Mouse (Mus musculus): Measurements from ENCODE around the gene Kcnma1.

The Kcnma1 gene

GRCm38 (mm10) chr14:23874545-23874944 lies 139.7 kb downstream of the Kcnma1 start:
- no peak for DNase-seq (ENCODE audit: extremely low spot score, low read depth, low spot score)

DNA sequence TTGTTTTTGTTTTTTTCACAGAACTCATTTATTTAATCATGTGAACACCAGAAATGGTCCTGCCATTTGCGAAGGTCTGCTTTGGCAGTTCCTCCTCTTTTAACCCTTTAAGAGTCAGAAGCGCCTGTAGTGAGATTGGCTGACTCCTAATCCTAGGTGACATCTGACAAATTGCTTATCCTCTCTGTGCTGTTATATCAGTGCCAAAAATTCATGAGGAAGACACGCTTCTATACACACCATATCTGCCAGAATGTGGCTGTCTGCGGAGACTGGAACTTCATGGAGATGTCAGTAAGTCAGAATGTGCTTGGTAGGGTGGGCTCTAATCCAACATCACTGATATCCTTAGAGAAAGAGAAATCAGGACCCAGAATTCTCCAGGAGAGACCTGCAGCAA lies 157.3 kb downstream of the Kcnma1 start:
- DNase-seq (ENCODE audit: extremely low spot score, low read depth, low spot score) = no peak

DNA sequence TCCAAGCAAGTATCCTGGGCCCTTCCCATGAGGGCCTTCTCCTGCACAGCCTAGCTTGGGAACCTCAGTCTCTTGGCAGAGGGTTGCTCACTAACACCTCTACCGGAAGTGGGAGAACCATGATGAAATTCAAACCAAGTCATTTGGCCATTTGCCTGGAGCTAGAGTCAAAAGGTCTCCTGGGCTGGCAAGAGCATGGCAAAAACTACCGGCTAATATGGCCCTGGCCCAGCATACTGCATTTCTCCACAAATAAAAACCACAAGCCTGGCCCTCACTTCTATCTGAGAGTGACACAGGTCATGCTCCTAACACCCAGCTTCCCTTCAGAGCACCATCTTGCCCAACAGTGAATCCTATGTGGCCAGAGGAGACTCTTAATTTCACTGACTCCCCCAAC lies 159.3 kb downstream of the Kcnma1 start:
- DNase-seq (ENCODE audit: extremely low spot score, low read depth, low spot score) = no peak

GRCm38 (mm10) chr14:23848529-23849141 lies 165.7 kb downstream of the Kcnma1 start:
- DNase-seq (ENCODE audit: extremely low spot score, low read depth, low spot score) = no peak

DNA sequence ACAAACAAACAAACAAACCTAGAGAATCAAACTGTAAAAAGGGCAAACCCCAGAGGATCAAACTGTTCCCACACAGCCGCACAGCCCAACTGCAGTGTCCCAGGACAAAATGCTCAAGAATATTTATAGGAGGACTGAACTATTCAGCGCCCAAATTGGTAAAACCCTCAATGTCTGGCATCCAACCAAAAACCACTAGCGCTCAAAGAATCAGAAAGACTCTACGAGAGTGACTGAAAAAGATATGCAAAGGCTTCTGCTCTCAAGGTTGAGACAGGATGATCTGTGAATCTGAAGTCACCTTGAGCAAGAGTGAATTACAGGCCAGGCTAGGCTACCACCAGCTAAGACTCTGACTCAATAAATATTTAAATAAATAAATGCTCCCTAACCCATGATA lies 167.6 kb downstream of the Kcnma1 start:
- DNase-seq (ENCODE audit: extremely low spot score, low read depth, low spot score) = no peak

GRCm38 (mm10) chr14:23842025-23842424 lies 172.3 kb downstream of the Kcnma1 start:
- no peak for DNase-seq (ENCODE audit: extremely low spot score, low read depth, low spot score)

DNA sequence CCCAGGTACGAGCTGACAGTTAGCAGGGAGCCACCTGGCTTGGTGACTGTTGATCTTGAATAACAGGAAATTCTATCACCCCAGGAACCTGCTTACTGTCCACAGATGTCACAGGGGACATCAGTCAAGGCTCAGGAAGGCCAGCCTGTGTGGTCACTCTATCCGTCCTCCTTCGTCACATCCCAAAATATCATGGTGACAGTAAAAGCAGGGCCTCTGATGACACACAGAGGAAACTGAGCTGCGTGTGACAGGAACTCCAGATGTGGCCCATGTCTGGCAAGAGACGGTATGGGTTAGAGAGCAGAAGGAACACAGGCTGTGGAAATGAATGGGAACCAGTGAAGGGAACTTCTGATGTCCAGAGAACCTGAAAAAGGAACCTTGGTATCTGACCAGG lies 174.7 kb downstream of the Kcnma1 start:
- DNase-seq (ENCODE audit: extremely low spot score, low read depth, low spot score) = no peak

GRCm38 (mm10) chr14:23835387-23836111 lies 178.7 kb downstream of the Kcnma1 start:
- DNase-seq (ENCODE audit: extremely low spot score, low read depth, low spot score) = no peak

DNA sequence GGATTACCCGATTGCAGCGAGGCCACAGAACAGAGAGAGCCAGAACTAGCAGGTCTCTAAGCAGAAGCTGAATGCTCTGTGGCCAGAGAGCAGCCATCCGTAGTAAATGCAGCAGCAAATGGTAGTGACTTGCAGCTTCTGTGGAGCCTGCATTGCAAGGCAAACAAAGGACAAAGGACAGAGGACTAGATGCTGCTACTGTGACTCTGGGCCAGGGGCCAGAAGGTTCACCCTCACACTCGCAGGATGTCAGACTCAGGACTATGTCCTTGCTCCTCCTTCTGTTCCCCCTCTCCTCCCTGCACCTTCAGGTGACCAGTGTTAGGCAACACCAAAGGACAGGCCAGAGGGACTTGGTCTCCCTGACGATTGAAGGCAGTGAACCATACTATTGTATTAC lies 183.0 kb downstream of the Kcnma1 start:
- no peak for DNase-seq (ENCODE audit: extremely low spot score, low read depth, low spot score)

GRCm38 (mm10) chr14:23830316-23830715 lies 184.0 kb downstream of the Kcnma1 start:
- no peak for DNase-seq (ENCODE audit: extremely low spot score, low read depth, low spot score)

- no peak for DNase-seq (ENCODE audit: extremely low spot score, low read depth, low spot score)
These were observed 185.5 kb downstream of the Kcnma1 start for GRCm38 (mm10) chr14:23828711-23829320.

DNA sequence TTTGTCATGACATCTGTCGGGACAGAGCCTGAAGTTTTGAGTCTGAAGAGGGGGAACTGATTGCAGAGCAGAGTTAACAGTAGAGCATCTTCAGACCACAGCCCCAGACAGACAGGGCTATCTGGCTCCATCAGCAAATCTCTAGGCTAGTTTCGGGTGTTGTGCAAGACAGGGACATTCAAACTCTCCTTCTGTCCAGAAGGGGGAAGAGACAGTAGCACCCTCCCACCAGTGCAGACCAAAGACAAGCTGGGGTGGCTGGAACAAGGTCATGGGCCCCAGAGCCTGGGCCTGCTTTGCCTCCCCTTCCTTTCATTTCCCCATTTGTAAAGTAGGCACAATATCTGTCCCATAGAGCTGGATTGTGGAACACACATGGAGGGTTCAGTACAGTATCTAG lies 189.4 kb downstream of the Kcnma1 start:
- DNase-seq (ENCODE audit: extremely low spot score, low read depth, low spot score) = no peak

- DNase-seq (ENCODE audit: extremely low spot score, low read depth, low spot score) = no peak
These were observed 190.0 kb downstream of the Kcnma1 start for GRCm38 (mm10) chr14:23824267-23824666.

DNA sequence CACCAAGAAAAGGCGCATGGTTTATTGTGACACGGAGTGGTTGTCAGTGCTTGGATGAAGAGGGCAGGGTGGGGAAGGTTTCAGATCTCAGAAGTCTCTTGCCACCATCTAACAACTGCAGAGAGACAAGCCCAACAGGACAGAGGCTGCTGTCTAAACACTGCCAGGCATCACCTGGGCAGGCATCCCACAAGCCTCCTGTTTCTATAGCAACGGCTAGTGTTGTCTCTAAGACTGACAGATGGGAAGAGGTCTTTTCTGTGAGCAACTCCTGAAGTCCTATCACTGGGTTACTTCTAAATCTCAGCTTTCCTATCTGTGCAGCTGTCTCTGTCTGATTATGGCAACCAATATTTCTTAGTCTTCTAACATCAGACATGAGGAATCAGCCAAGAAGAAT lies 196.7 kb downstream of the Kcnma1 start:
- DNase-seq (ENCODE audit: extremely low spot score, low read depth, low spot score) = no peak

DNA sequence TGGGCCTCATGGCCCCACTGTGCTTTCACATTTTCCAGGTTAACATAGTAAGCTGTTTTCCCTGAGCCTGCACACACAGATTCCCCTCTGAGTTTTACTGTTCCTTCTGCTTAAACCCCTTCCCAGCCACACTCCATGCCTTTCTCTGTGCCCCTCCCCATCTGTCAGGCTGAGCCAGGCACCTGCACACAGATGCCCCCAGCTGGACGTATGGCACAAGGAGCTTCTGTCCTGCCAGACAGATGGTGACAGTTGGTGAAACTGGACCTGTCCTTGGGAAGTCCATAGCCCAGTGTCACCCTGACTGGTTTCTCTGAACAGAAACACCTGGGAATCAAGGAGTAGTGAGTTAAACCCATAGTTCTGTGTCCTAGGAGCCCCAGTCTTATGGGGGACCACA lies 204.2 kb downstream of the Kcnma1 start:
- no peak for DNase-seq (ENCODE audit: extremely low spot score, low read depth, low spot score)

GRCm38 (mm10) chr14:23809124-23809523 lies 205.2 kb downstream of the Kcnma1 start:
- DNase-seq (ENCODE audit: extremely low spot score, low read depth, low spot score) = no peak

- DNase-seq (ENCODE audit: extremely low spot score, low read depth, low spot score) = no peak
These were observed 207.9 kb downstream of the Kcnma1 start for GRCm38 (mm10) chr14:23806378-23806777.

DNA sequence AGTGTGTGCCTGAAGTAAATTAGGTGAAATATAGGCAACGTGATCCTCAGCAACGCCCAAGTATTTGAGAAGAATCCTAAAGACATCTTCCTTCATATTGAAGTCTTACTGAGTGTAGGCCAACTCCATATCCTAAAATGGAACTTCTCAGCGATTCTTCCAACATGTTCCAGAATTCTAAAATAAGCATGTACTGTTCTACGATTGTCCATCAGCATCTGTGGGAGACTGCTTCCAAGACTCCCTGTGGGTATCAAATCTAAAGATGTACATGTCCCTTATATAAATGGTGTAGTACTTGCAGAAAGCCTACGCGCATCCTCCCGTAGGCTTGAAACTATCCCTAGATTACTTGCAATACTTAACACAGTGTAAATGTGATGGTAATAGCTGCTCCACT lies 217.4 kb downstream of the Kcnma1 start:
- DNase-seq (ENCODE audit: extremely low spot score, low read depth, low spot score) = no peak

DNA sequence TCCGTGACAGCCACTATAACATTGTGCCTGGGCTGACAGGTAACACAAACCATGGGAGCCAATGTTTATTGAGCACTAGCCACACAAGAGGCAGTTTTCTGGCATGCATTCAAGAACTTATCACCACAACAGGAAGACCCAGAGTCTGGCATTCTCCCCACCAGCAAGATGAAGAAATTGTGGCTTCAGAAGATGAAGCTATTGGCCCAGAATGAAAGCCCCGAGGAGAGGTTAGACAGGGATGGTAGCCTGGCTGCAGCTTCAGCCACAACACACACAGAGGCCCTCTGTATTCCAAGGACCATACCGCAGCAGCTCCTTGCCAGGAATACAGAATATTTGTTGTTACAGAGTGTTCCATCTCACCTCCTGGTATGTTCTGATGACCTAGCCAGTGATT lies 221.6 kb downstream of the Kcnma1 start:
- no peak for DNase-seq (ENCODE audit: extremely low spot score, low read depth, low spot score)

DNA sequence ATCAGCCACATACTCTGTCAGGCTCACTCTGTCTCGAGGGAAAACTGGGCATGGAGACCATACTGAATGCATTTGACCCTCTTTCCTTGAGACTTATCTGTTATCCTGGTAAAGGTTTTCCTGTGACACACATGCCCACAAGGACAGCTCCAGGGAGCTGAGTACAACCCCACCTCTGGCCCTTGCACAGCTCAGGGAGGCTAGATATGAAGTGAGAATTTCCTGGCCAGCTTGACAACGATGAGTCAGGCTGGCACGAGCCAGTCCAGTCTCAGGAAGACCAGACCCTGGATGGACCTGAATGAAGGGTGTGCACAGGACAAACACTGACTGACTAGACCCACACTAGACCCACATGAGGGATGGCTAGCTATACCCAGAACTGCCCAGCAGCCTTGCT lies 222.2 kb downstream of the Kcnma1 start:
- no peak for DNase-seq (ENCODE audit: extremely low spot score, low read depth, low spot score)

DNA sequence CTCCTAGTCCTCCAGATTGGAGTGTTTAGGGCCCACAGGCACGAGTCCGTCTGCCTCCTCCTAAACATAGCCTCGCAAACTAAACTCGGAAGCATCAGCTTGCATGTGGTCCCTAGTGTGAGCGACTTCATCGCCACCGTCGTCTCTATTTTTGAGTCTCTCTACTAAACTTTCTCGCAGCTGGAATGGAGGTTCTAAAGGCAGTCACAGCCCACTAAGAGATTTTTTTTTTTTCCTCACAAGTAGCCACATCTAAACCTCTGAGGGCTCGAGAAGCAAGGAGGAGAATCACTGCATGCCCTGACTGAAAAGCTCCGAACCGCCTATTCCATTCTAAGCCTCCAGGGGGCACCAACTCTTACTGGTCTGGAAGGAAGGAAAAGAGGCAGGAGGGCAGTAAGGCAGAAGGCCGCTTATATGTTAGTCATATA lies 223.0 kb downstream of the Kcnma1 start:
- DNase-seq (ENCODE audit: extremely low spot score, low read depth, low spot score) = peak; percentile 28

GRCm38 (mm10) chr14:23786687-23787073 lies 227.6 kb downstream of the Kcnma1 start:
- DNase-seq (ENCODE audit: extremely low spot score, low read depth, low spot score) = no peak
